9 mouse cellular contexts compared by ENCODE assay signal in the genomic region with DNA sequence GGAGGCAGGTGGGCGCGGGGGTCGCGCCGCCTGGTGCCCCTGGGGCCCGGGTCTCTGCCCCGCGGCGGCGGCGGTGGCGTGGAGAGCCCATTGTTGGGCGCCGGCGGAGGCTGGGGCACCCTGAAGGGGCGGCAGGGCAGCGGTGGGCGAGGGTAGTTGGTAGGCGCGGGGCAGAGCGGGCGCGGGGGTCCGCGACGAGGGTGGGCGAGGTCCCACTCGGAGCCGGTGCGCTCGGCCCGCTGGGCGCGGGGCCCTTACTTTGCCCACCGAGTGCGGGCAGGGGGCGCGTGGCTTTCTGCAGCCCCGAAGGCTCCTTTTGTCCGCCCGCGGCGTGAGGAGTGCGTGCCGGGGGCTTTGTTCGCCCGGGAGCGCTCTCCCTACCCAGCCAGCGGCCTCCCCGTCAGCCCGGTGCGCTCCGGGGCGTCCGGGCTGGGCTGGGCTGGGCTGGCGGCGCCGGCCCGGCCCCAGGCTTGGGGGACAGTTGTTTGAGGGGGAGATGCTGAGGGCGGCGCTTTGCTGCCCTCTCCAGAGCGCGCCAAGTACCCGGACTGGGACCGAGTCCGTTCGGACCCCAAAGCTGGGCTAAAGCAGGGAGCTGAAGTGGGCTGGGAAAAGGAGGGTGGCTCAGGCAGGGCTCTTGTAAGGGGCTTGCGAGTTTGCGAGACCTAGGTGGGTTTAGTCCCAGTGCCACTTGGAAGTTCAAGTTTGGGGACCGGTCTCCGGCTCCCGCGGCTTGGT. TPM values are rescaled to one million over a fixed set of nuclear protein-coding genes. Genes with fewer than 3 reads are reported as not detected.
DNase-seq lines count a peak whose midpoint lies in the region; ATAC-seq and TF ChIP-seq lines count a peak whose summit lies in the region.
"Had no signal": no experiment of that assay in that cellular context is flagged by ENCODE, and none has a peak within 500 bp of the region (broad histone marks: within the 10 kb centered on the region; RNA-seq: fewer than 3 reads in every experiment).

No protein-coding gene starts in this region.

- H3K9me3 ChIP-seq in embryonic facial prominence, embryonic 12.5 days: no peaks in the 10 kb centered on the region
- no peaks in the 10 kb centered on the region for H3K9me3 ChIP-seq in hindbrain, embryonic 13.5 days
- no peaks in the 10 kb centered on the region for H3K9me3 ChIP-seq in liver, embryonic 12.5 days (replicated peaks)

- H3K79me3 ChIP-seq in C2C12 (ENCODE audit: low read depth): peaks cover 34% of the 10 kb centered on the region

- no peak for TF ChIP-seq CTCF in C2C12 (IDR thresholded peaks at IDR 0.05; ENCODE audit: control insufficient read depth, insufficient read depth, insufficient read length)
- no peak for TF ChIP-seq CTCF in olfactory bulb, adult 2 months (IDR thresholded peaks at IDR 0.05; ENCODE audit: insufficient read depth, low read depth, low read length)

- DNase-seq in cerebellum, adult 11-12 months: peak; percentile 53
- DNase-seq in cerebellum, adult 9-10 months: no peak

- H3K36me3 ChIP-seq in C2C12 (ENCODE audit: control insufficient read depth, insufficient read depth): peaks cover 33% of the 10 kb centered on the region
- peaks cover 37% of the 10 kb centered on the region for H3K36me3 ChIP-seq in embryonic facial prominence, embryonic 12.5 days
- H3K36me3 ChIP-seq in hindbrain, embryonic 13.5 days: peaks cover 33% of the 10 kb centered on the region
- H3K36me3 ChIP-seq in liver, embryonic 12.5 days: peaks cover 43% of the 10 kb centered on the region

- no peak for TF ChIP-seq POLR2A in olfactory bulb, adult 2 months (IDR thresholded peaks at IDR 0.05; ENCODE audit: insufficient read depth, low read depth, low read length)

- H3K9ac ChIP-seq in embryonic facial prominence, embryonic 12.5 days: peak overlapping the region; percentile 100
- peak overlapping the region; percentile 100 for H3K9ac ChIP-seq in hindbrain, embryonic 13.5 days
- H3K9ac ChIP-seq in liver, embryonic 12.5 days: peak overlapping the region; percentile 100

- peaks cover 57% of the 10 kb centered on the region for H3K79me2 ChIP-seq in C2C12 (ENCODE audit: control insufficient read depth, insufficient read depth)

- peak overlapping the region; percentile 93 for H3ac ChIP-seq in C2C12 (ENCODE audit: control insufficient read depth, insufficient read length, low read depth)

- no peaks in the 10 kb centered on the region for H3K27me3 ChIP-seq in C2C12 (ENCODE audit: control insufficient read depth, insufficient read depth, insufficient read length)
- no peaks in the 10 kb centered on the region for H3K27me3 ChIP-seq in embryonic facial prominence, embryonic 12.5 days
- H3K27me3 ChIP-seq in hindbrain, embryonic 13.5 days: no peaks in the 10 kb centered on the region
- H3K27me3 ChIP-seq in liver, embryonic 12.5 days (replicated peaks): no peaks in the 10 kb centered on the region
- H3K27me3 ChIP-seq: Patski had no signal

- peak overlapping the region; percentile 100 for H3K27ac ChIP-seq in embryonic facial prominence, embryonic 12.5 days
- peak overlapping the region; percentile 100 for H3K27ac ChIP-seq in hindbrain, embryonic 13.5 days
- H3K27ac ChIP-seq in liver, embryonic 12.5 days: peak overlapping the region; percentile 98
- H3K27ac ChIP-seq in olfactory bulb, adult 2 months (ENCODE audit: insufficient read depth, low read depth, low read length): 0 out of 2 replicates have a peak overlapping the region, but pooled peaks have one; percentile 44

- peaks cover 60% of the 10 kb centered on the region for H3K4me1 ChIP-seq in embryonic facial prominence, embryonic 12.5 days
- H3K4me1 ChIP-seq in hindbrain, embryonic 13.5 days (replicated peaks): peaks cover 71% of the 10 kb centered on the region
- peaks cover 74% of the 10 kb centered on the region for H3K4me1 ChIP-seq in liver, embryonic 12.5 days
- peaks cover 44% of the 10 kb centered on the region for H3K4me1 ChIP-seq in olfactory bulb, adult 2 months (ENCODE audit: control insufficient read depth, insufficient read depth, low read length)

- ATAC-seq in embryonic facial prominence, embryonic 12.5 days (ENCODE audit: insufficient number of reproducible peaks, insufficient read depth, low FRiP score, low TSS enrichment): no peak
- peak; percentile 22; the same call in 1 of the 2 replicates for ATAC-seq in hindbrain, embryonic 13.5 days (ENCODE audit: low FRiP score)
- ATAC-seq in liver, embryonic 12.5 days: peak; percentile 15; the same call in 1 of the 2 replicates
- ATAC-seq in activated CD4-positive, CD25-positive, alpha-beta regulatory T cell, adult 4 months: no peak

- H3K4me3 ChIP-seq in C2C12 (ENCODE audit: insufficient read depth, poor library complexity, severe bottlenecking): peak overlapping the region; percentile 69
- H3K4me3 ChIP-seq in embryonic facial prominence, embryonic 12.5 days: peak overlapping the region; percentile 100
- peak overlapping the region; percentile 100 for H3K4me3 ChIP-seq in hindbrain, embryonic 13.5 days
- H3K4me3 ChIP-seq in liver, embryonic 12.5 days: peak overlapping the region; percentile 99
- peak overlapping the region; percentile 99 for H3K4me3 ChIP-seq in olfactory bulb, adult 2 months (ENCODE audit: insufficient read depth, low read depth, low read length)

- H3K4me2 ChIP-seq in embryonic facial prominence, embryonic 12.5 days (replicated peaks): peak overlapping the region; percentile 95
- H3K4me2 ChIP-seq in hindbrain, embryonic 13.5 days: peak overlapping the region; percentile 97
- peak overlapping the region; percentile 99 for H3K4me2 ChIP-seq in liver, embryonic 12.5 days

- under 1% methylated on average over 66 of the region's 73 CpGs for WGBS in embryonic facial prominence, embryonic 12.5 days
- WGBS in hindbrain, embryonic 13.5 days: under 1% methylated on average over 48 of the region's 73 CpGs
- WGBS in liver, embryonic 12.5 days (ENCODE audit: insufficient replicate concordance): under 1% methylated on average over 68 of the region's 73 CpGs
- WGBS in olfactory bulb, adult 2 months: under 1% methylated on average over 71 of the region's 73 CpGs

TF ChIP-seq in C2C12, 6 proteins besides CTCF, POLR2A, EP300 and RAD21:
- TF ChIP-seq MYOG (IDR thresholded peaks at IDR 0.05; ENCODE audit: control insufficient read depth, extremely low read depth, insufficient read length): no peak
- TF ChIP-seq CEBPB (IDR thresholded peaks at IDR 0.05; ENCODE audit: low read depth): no peak
- TF ChIP-seq FOSL1 (IDR thresholded peaks at IDR 0.05; ENCODE audit: insufficient read depth, low read length, poor library complexity, severe bottlenecking): no peak
- TF ChIP-seq MAX (IDR thresholded peaks at IDR 0.05): no peak
- no peak for TF ChIP-seq MYOD1 (IDR thresholded peaks at IDR 0.05; ENCODE audit: control insufficient read depth, insufficient read length, low read depth)
- TF ChIP-seq USF1 (IDR thresholded peaks at IDR 0.05; ENCODE audit: low read depth): no peak

RNA-seq across cellular contexts. Expression of gene Ssbp3, which starts 1.6 kb away (rescaled TPM):
- polyA plus RNA-seq in C2C12 (2012; fragmentation: generic; extraction: Trizol): 74.7 TPM
- 275 and 279 TPM in 2 replicates for polyA plus RNA-seq in embryonic facial prominence, embryonic 12.5 days (2016; fragmentation: Nextera tagmentation; extraction: Ambion mirVana)
- polyA plus RNA-seq in hindbrain, embryonic 13.5 days (2015; fragmentation: Nextera tagmentation; extraction: Ambion mirVana): 179 and 180 TPM in 2 replicates
- 98.6 and 118 TPM in 2 replicates for polyA plus RNA-seq in liver, embryonic 12.5 days (2016; fragmentation: Nextera tagmentation; extraction: Ambion mirVana)
- polyA plus RNA-seq in olfactory bulb, adult 2 months (2012; ENCODE audit: insufficient read depth, insufficient read length, low replicate concordance, missing spikeins): not detected in 2 replicates
- polyA plus RNA-seq in activated CD4-positive, CD25-positive, alpha-beta regulatory T cell, adult 4 months (2017; shearing (Covaris generic)): 10 to 100 TPM; 42.9 to 48.0 TPM

Comparison
In these comparisons a context has a peak if more than half of its experiments do, and no peak if none do; other contexts are left out.
1. ATAC-seq: peak in hindbrain, embryonic 13.5 days (single experiment) and liver, embryonic 12.5 days (single experiment); none in embryonic facial prominence, embryonic 12.5 days (single experiment) and activated CD4-positive, CD25-positive, alpha-beta regulatory T cell, adult 4 months (single experiment).
2. H3K27ac ChIP-seq: peak in every context shown above with its lines; median percentile 100 in embryonic facial prominence, embryonic 12.5 days; 100 in hindbrain, embryonic 13.5 days; 98 in liver, embryonic 12.5 days; 44 in olfactory bulb, adult 2 months.
3. Peak in every context shown above with its lines, with median percentiles within 50 percentile points of each other: H3K4me3 ChIP-seq, H3K4me2 ChIP-seq and H3K9ac ChIP-seq.